Mouse (Mus musculus): Measurements from ENCODE around the gene Pip4p1. TPM values are rescaled to one million over a fixed set of nuclear protein-coding genes. Genes with fewer than 3 reads are reported as not detected.

The Pip4p1 gene
- polyA plus RNA-seq, 1 experiment from 2014 or later: 30.3 TPM

DNA sequence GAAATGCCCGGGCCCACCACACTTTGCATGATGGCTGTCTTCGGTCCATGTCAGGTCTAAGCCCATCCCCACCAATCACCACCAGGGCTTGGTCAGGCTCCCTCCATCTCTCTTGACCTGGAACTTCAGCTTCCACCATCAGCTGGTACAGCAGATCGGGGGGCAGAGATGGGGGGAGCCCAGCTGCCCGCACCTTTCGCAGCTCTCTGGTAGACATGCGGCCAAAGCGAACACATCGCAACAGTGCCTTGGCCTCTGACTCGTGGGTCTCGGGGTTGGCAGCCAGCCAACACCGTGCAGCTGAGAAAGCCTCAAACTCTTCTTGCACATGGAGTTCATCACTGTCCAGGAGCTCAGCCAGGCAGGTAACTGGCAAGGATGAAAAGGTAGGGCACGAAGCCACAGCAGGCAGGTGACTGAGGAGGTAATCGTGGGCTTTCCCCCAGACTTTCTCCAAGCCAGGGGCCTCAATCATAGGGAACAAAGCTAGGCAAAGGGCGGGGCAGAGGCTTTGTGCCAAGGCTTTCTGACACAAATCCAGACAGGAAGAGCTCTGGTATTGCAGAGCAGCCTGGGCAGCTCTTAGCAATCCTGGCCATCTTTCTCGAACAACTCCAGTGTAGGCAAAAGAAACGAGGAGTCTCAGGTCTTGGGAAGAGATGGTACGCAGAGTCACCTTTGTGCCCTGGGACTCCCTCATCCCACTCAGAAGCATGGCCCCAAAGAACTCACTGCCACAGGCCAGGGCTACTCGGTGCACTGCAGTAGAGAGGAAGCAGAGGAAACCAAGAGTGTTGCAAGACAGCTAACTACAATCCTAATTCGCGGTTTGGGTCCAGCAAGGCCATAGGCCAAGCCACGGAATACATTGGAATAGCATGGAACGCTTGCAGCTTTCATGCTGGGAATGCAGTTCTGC is 37.9 kb downstream of the Pip4p1 start:
- no peak overlapping the region for H3K27ac ChIP-seq (ENCODE audit: low read depth, low read length)
- H3K4me1 ChIP-seq (ENCODE audit: control insufficient read depth, insufficient read depth, low read length): 0 out of 2 replicates have a peak, but pooled peaks cover 9% of the 10 kb centered on the region
- no peak overlapping the region for H3K4me2 ChIP-seq
- ATAC-seq (replicated peaks; ENCODE audit: insufficient number of reproducible peaks, low FRiP score, low TSS enrichment): 0 out of 2 replicates have a peak, but pooled peaks have one; percentile 35
- no peak overlapping the region for H3K9ac ChIP-seq (ENCODE audit: low read depth, low read length)
- H3K9me3 ChIP-seq (replicated peaks; ENCODE audit: control insufficient read depth, low read length): no peaks in the 10 kb centered on the region
- H3K36me3 ChIP-seq (ENCODE audit: control insufficient read depth, insufficient read depth, low read length): no peaks in the 10 kb centered on the region
- 76% methylated on average over 22 of the region's 22 CpGs for WGBS (ENCODE audit: insufficient replicate concordance)
- no peak overlapping the region for H3K4me3 ChIP-seq (ENCODE audit: low read depth, low read length)
- H3K27me3 ChIP-seq (ENCODE audit: control insufficient read depth, insufficient read depth, low read length): peaks cover 3% of the 10 kb centered on the region; the same call in 1 of the 2 replicates

DNA sequence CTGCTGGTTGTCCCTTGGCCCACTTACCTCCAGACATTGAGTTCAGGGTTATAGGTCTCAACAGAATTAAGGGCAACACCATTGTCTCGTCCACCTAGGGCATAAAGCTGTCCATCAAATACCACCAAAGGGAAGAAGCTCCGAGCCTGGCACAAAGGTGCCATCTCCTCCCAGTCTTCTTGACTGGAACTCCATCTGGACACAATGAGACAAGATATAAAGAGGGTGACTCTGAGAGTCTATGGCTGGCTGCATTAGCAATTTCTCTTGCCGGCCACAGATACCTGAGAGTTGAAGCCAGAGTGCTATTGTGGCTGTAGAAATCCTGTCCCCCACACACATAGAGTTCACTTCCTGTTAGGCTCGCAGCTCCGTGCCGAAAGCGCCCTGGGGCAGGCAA is 38.6 kb downstream of the Pip4p1 start:
- WGBS (ENCODE audit: insufficient replicate concordance): 86% methylated on average over 7 of the region's 7 CpGs
- 0 out of 2 replicates have a peak, but pooled peaks cover 8% of the 10 kb centered on the region for H3K4me1 ChIP-seq (ENCODE audit: control insufficient read depth, insufficient read depth, low read length)
- no peak overlapping the region for H3K27ac ChIP-seq (ENCODE audit: low read depth, low read length)
- no peaks in the 10 kb centered on the region for H3K9me3 ChIP-seq (replicated peaks; ENCODE audit: control insufficient read depth, low read length)
- no peak overlapping the region for H3K4me2 ChIP-seq
- H3K9ac ChIP-seq (ENCODE audit: low read depth, low read length): no peak overlapping the region
- peaks cover 3% of the 10 kb centered on the region; the same call in 1 of the 2 replicates for H3K27me3 ChIP-seq (ENCODE audit: control insufficient read depth, insufficient read depth, low read length)
- ATAC-seq (replicated peaks; ENCODE audit: insufficient number of reproducible peaks, low FRiP score, low TSS enrichment): no peak
- no peaks in the 10 kb centered on the region for H3K36me3 ChIP-seq (ENCODE audit: control insufficient read depth, insufficient read depth, low read length)
- no peak overlapping the region for H3K4me3 ChIP-seq (ENCODE audit: low read depth, low read length)

DNA sequence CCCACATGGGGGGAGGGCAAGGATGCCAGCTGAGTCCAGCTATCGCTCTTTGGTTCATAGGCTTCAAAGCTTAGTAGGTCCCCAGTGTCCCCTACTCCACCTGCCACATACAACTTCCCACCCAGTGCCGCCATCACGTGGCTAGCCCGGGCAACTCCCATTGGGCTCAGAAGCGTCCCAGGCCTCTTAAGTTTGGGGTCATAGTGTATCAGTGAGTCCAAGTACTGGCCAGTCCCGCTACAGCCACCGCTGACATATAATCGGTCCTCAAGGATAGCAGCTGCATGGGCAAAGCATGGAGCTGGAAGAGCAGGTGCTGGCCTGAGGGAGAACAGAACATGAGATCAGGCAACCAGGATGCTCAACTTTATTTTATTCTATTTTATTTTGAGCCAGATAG is 39.0 kb downstream of the Pip4p1 start:
- H3K9ac ChIP-seq (ENCODE audit: low read depth, low read length): no peak overlapping the region
- H3K27me3 ChIP-seq (ENCODE audit: control insufficient read depth, insufficient read depth, low read length): peaks cover 2% of the 10 kb centered on the region; the same call in 1 of the 2 replicates
- H3K4me1 ChIP-seq (ENCODE audit: control insufficient read depth, insufficient read depth, low read length): 0 out of 2 replicates have a peak, but pooled peaks cover 4% of the 10 kb centered on the region
- H3K4me2 ChIP-seq: no peak overlapping the region
- H3K4me3 ChIP-seq (ENCODE audit: low read depth, low read length): no peak overlapping the region
- WGBS (ENCODE audit: insufficient replicate concordance): 89% methylated on average over 8 of the region's 8 CpGs
- H3K36me3 ChIP-seq (ENCODE audit: control insufficient read depth, insufficient read depth, low read length): no peaks in the 10 kb centered on the region
- no peak for ATAC-seq (replicated peaks; ENCODE audit: insufficient number of reproducible peaks, low FRiP score, low TSS enrichment)
- no peaks in the 10 kb centered on the region for H3K9me3 ChIP-seq (replicated peaks; ENCODE audit: control insufficient read depth, low read length)
- no peak overlapping the region for H3K27ac ChIP-seq (ENCODE audit: low read depth, low read length)

DNA sequence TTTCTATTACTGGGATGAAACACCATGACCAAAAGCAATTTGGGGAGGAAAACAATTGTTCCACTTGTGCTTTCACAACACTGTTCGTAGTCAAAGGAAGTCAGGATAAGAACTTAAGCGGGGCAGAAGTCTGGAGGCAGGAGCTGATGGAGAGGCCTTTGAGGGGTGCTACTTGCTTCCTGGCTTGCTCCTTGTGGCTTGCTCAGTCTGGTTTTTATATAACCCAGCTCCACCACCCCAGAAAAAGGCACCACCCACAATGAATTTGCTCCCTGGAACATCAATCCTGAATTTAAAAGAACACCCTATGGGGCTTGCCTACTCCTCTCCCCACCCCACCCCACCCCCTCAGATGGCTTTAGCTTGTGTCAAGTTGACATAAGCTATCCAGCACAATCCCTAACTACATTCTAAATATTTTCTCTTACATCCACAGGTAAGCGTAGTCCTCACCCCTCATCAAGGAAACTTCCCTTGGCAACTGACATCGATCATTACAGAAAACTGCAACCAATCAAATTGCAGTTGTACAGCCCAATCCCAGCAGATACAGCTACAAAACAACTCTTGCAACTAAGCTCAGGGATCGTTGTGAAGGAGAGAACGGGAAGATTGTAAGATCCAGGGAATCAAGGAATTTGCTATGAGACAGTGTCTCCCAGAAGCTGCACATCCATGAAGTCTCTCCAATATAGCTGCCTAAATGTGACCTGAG is 54.3 kb downstream of the Pip4p1 start:
- 80% methylated on average over 6 of the region's 6 CpGs for WGBS (ENCODE audit: insufficient replicate concordance)
- Histone ChIP-seq H3K36me3 (ENCODE audit: control insufficient read depth, insufficient read depth, low read length) (no peaks in the 10 kb centered on the region; the same call in 1 of the 2 replicates), H3K4me1 (ENCODE audit: control insufficient read depth, insufficient read depth, low read length) (no peaks in the 10 kb centered on the region), H3K27me3 (ENCODE audit: control insufficient read depth, insufficient read depth, low read length) (no peaks in the 10 kb centered on the region), H3K4me3 (ENCODE audit: low read depth, low read length) (no peak overlapping the region), H3K9ac (ENCODE audit: low read depth, low read length) (no peak overlapping the region), H3K9me3 (replicated peaks; ENCODE audit: control insufficient read depth, low read length) (no peaks in the 10 kb centered on the region), H3K27ac (ENCODE audit: low read depth, low read length) (no peak overlapping the region), H3K4me2 (no peak overlapping the region)
- no peak for ATAC-seq (replicated peaks; ENCODE audit: insufficient number of reproducible peaks, low FRiP score, low TSS enrichment)

Other genes starting within 250 kb of the Pip4p1 start
- not detected in 2 replicates for gene Olfr747, start 237.7 kb downstream of the Pip4p1 start, polyA plus RNA-seq (2014; fragmentation: Nextera tagmentation; extraction: Ambion mirVana)
- gene Olfr748, start 223.5 kb downstream of the Pip4p1 start, polyA plus RNA-seq (2014; fragmentation: Nextera tagmentation; extraction: Ambion mirVana): not detected in 2 replicates
- gene Olfr749, start 185.8 kb downstream of the Pip4p1 start, polyA plus RNA-seq (2014; fragmentation: Nextera tagmentation; extraction: Ambion mirVana): not detected in 2 replicates
- 51.7 and 55.8 TPM in 2 replicates for gene Ttc5, start 145.3 kb downstream of the Pip4p1 start, polyA plus RNA-seq (2014; fragmentation: Nextera tagmentation; extraction: Ambion mirVana)
- gene Ccnb1ip1, start 123.1 kb downstream of the Pip4p1 start, polyA plus RNA-seq (2014; fragmentation: Nextera tagmentation; extraction: Ambion mirVana): not detected in 2 replicates
- gene Parp2, start 123.0 kb downstream of the Pip4p1 start, polyA plus RNA-seq (2014; fragmentation: Nextera tagmentation; extraction: Ambion mirVana): 45.2 and 48.5 TPM in 2 replicates
- 4.4 and 6.5 TPM in 2 replicates for gene Tep1, start 60.3 kb downstream of the Pip4p1 start, polyA plus RNA-seq (2014; fragmentation: Nextera tagmentation; extraction: Ambion mirVana)
- gene Klhl33, start 33.3 kb downstream of the Pip4p1 start, polyA plus RNA-seq (2014; fragmentation: Nextera tagmentation; extraction: Ambion mirVana): 0.11 TPM in 1 of 2 replicates, not detected in the other
- 124 and 136 TPM in 2 replicates for gene Osgep, start 6.0 kb downstream of the Pip4p1 start, polyA plus RNA-seq (2014; fragmentation: Nextera tagmentation; extraction: Ambion mirVana)
- 177 and 188 TPM in 2 replicates for gene Apex1, start 5.9 kb downstream of the Pip4p1 start, polyA plus RNA-seq (2014; fragmentation: Nextera tagmentation; extraction: Ambion mirVana)
- gene Pnp, start 226 bp upstream of the Pip4p1 start, polyA plus RNA-seq (2014; fragmentation: Nextera tagmentation; extraction: Ambion mirVana): 46.6 and 49.6 TPM in 2 replicates
- not detected in 2 replicates for gene Gm49342, start 13.7 kb upstream of the Pip4p1 start, polyA plus RNA-seq (2014; fragmentation: Nextera tagmentation; extraction: Ambion mirVana)
- gene Pnp2, start 25.1 kb upstream of the Pip4p1 start, polyA plus RNA-seq (2014; fragmentation: Nextera tagmentation; extraction: Ambion mirVana): 0.47 and 0.61 TPM in 2 replicates
- 0.23 and 0.24 TPM in 2 replicates for gene Rnase10, start 76.9 kb upstream of the Pip4p1 start, polyA plus RNA-seq (2014; fragmentation: Nextera tagmentation; extraction: Ambion mirVana)
- gene Rnase9, start 111.0 kb upstream of the Pip4p1 start, polyA plus RNA-seq (2014; fragmentation: Nextera tagmentation; extraction: Ambion mirVana): not detected in 2 replicates
- not detected in 2 replicates for gene Rnase11, start 119.3 kb upstream of the Pip4p1 start, polyA plus RNA-seq (2014; fragmentation: Nextera tagmentation; extraction: Ambion mirVana)
- gene Rnase12, start 126.8 kb upstream of the Pip4p1 start, polyA plus RNA-seq (2014; fragmentation: Nextera tagmentation; extraction: Ambion mirVana): 0.46 TPM in 1 of 2 replicates, not detected in the other
- gene Olfr750, start 143.6 kb upstream of the Pip4p1 start, polyA plus RNA-seq (2014; fragmentation: Nextera tagmentation; extraction: Ambion mirVana): not detected in 2 replicates
- 11.5 and 12.6 TPM in 2 replicates for gene Rnase4, start 160.2 kb upstream of the Pip4p1 start, polyA plus RNA-seq (2014; fragmentation: Nextera tagmentation; extraction: Ambion mirVana)
- gene Ang, start 160.3 kb upstream of the Pip4p1 start, polyA plus RNA-seq (2014; fragmentation: Nextera tagmentation; extraction: Ambion mirVana): 2.1 and 2.8 TPM in 2 replicates
- gene Eddm3b, start 183.6 kb upstream of the Pip4p1 start, polyA plus RNA-seq (2014; fragmentation: Nextera tagmentation; extraction: Ambion mirVana): not detected in 2 replicates
- not detected in 2 replicates for gene Rnase6, start 193.1 kb upstream of the Pip4p1 start, polyA plus RNA-seq (2014; fragmentation: Nextera tagmentation; extraction: Ambion mirVana)
- gene Rnase1, start 215.9 kb upstream of the Pip4p1 start, polyA plus RNA-seq (2014; fragmentation: Nextera tagmentation; extraction: Ambion mirVana): not detected in 2 replicates
- gene Rnase2b, start 231.4 kb upstream of the Pip4p1 start, polyA plus RNA-seq (2014; fragmentation: Nextera tagmentation; extraction: Ambion mirVana): not detected in 2 replicates